Mouse (Mus musculus): ENCODE data around the gene Kif18b. TPM values are rescaled to one million over a fixed set of nuclear protein-coding genes. Genes with fewer than 3 reads are reported as not detected.

The Kif18b gene
- total and polyA plus RNA-seq, 3 experiments: 36.1 to 116 (median 45.7) TPM

GRCm38 (mm10) chr11:102880585-102881313, 44.2 kb downstream of the Kif18b start, which contains the start of the genes Eftud2 and Ccdc103:
Eftud2 (minus strand) TSS chr11:102880985.
Ccdc103 (plus strand) TSS chr11:102881204.
- H3K79me2 ChIP-seq (ENCODE audit: control insufficient read depth, insufficient read depth, low read length, poor library complexity): peaks cover 25% of the 10 kb centered on the region
- peak; percentile 98 for DNase-seq (ENCODE audit: low read depth, low spot score)
- TF ChIP-seq USF2 (IDR thresholded peaks at IDR 0.05; ENCODE audit: borderline replicate concordance in 1 of 2, insufficient read depth in 1 of 2, low read depth in 1 of 2, low read length in 2 of 2) (peak; percentile 93 to 98), ZKSCAN1 (IDR thresholded peaks at IDR 0.05; ENCODE audit: low read depth, low read length) (no peak), MAX (IDR thresholded peaks at IDR 0.05; ENCODE audit: low read length) (peak; percentile 100), POLR2AphosphoS2 (IDR thresholded peaks at IDR 0.05; ENCODE audit: low read length) (peak; percentile 96), MYC (IDR thresholded peaks at IDR 0.05; ENCODE audit: low read depth, low read length) (peak; percentile 82), MAZ (IDR thresholded peaks at IDR 0.05; ENCODE audit: low read depth, low read length) (no peak), HCFC1 (IDR thresholded peaks at IDR 0.05; ENCODE audit: low read depth, low read length) (peak; percentile 96), ZNF384 (IDR thresholded peaks at IDR 0.05; ENCODE audit: low read depth, low read length) (no peak), ZMIZ1 (IDR thresholded peaks at IDR 0.05; ENCODE audit: low read depth, low read length) (peak; percentile 91), CHD1 (IDR thresholded peaks at IDR 0.05; ENCODE audit: low read depth, low read length) (no peak), MYB (IDR thresholded peaks at IDR 0.05; ENCODE audit: low read depth, low read length) (no peak), NELFE (IDR thresholded peaks at IDR 0.05; ENCODE audit: low read depth, low read length) (peak; percentile 99), POLR2A (IDR thresholded peaks at IDR 0.05; ENCODE audit: control insufficient read depth in 1 of 2, insufficient read depth in 1 of 2, low read depth in 1 of 2, low read length in 2 of 2, poor library complexity in 1 of 2) (peak; percentile 91 to 99), GABPA (IDR thresholded peaks at IDR 0.05; ENCODE audit: low read depth, low read length) (no peak), CTCF (IDR thresholded peaks at IDR 0.05 in 2 of 3, conservative IDR thresholded peaks at IDR 0.05 in 1 of 3; ENCODE audit: control insufficient read depth in 1 of 3, insufficient read depth in 1 of 3, low read depth in 2 of 3, low read length in 3 of 3, poor library complexity in 1 of 3, severe bottlenecking in 1 of 3) (peak in 2 of 3 experiments; percentile 4 to 32; a peak in 1 of 6 replicates), ELF1 (IDR thresholded peaks at IDR 0.05; ENCODE audit: low read depth, low read length) (peak; percentile 94), TBP (IDR thresholded peaks at IDR 0.05; ENCODE audit: low read depth, low read length) (peak; percentile 84), CHD2 (IDR thresholded peaks at IDR 0.05; ENCODE audit: low read length) (no peak), GATA1 (IDR thresholded peaks at IDR 0.05; ENCODE audit: low read depth, low read length) (peak; percentile 97), MXI1 (IDR thresholded peaks at IDR 0.05; ENCODE audit: low read depth, low read length) (peak; percentile 97), NRF1 (IDR thresholded peaks at IDR 0.05; ENCODE audit: insufficient read depth, low read depth, low read length, poor library complexity, severe bottlenecking) (peak; percentile 33; the same call in 1 of the 2 replicates), USF1 (IDR thresholded peaks at IDR 0.05; ENCODE audit: low read depth, low read length) (peak; percentile 100), EP300 (IDR thresholded peaks at IDR 0.05; ENCODE audit: low read depth in 1 of 2, low read length in 2 of 2) (peak in 1 of 2 experiments; percentile 69; a peak in 2 of 4 replicates), TAL1 (IDR thresholded peaks at IDR 0.05; ENCODE audit: low read length) (peak; percentile 22; the same call in 1 of the 2 replicates), BHLHE40 (IDR thresholded peaks at IDR 0.05; ENCODE audit: borderline replicate concordance, low read depth, low read length) (no peak), ETS1 (IDR thresholded peaks at IDR 0.05; ENCODE audit: low read depth, low read length) (0 out of 2 replicates have a peak, but pooled peaks have one; percentile 26), SIN3A (IDR thresholded peaks at IDR 0.05; ENCODE audit: low read length) (peak; percentile 99), KAT2A (conservative IDR thresholded peaks at IDR 0.05; ENCODE audit: low read depth, low read length) (peak; percentile 86; the same call in 1 of the 2 replicates), RAD21 (IDR thresholded peaks at IDR 0.05; ENCODE audit: low read depth, low read length) (no peak), TCF12 (IDR thresholded peaks at IDR 0.05; ENCODE audit: low read depth, low read length) (peak; percentile 52)

More at GRCm38 (mm10) chr11:102880585-102881313, 44.2 kb downstream of the Kif18b start, which contains the start of the genes Eftud2 and Ccdc103:
- Histone ChIP-seq H3K27me3 (ENCODE audit: control insufficient read depth in 1 of 2, insufficient read depth in 2 of 2, low read length in 2 of 2) (no peaks in the 10 kb centered on the region), H3K36me3 (ENCODE audit: control insufficient read depth in 1 of 2, insufficient read depth in 2 of 2, low read length in 2 of 2) (peaks cover 10 to 22% of the 10 kb centered on the region in 2 experiments), H3K27ac (ENCODE audit: control insufficient read depth, low read depth, low read length) (peak within 1 kb of the TSS; percentile 90), H3K9ac (ENCODE audit: control insufficient read depth, low read depth, low read length, poor library complexity, severe bottlenecking) (peak within 1 kb of the TSS; percentile 89), H3K9me3 (replicated peaks; ENCODE audit: insufficient read depth, low read length) (no peaks in the 10 kb centered on the region), H3K4me3 (ENCODE audit: control insufficient read depth in 1 of 2, insufficient read depth in 1 of 2, low read depth in 2 of 2, low read length in 2 of 2) (peak within 1 kb of the TSS; percentile 55 to 68), H3K4me1 (ENCODE audit: control insufficient read depth in 1 of 2, insufficient read depth in 2 of 2, low read length in 2 of 2) (peaks cover 0 to 28% of the 10 kb centered on the region in 2 experiments; a peak in 3 of 4 replicates)
